Mouse (Mus musculus) CH12.LX (cell line): Measurements from ENCODE around the gene Phrf1. TPM values are rescaled to one million over a fixed set of nuclear protein-coding genes. Genes with fewer than 3 reads are reported as not detected.

ENCODE experiments used
- DNase-seq: peaks from one replicate; pipeline ENCODE4 v3.0.0-alpha.2; 2013; ENCODE audit errors: extremely low read depth
- H3K27ac ChIP-seq: 2 replicates; pipeline ENCODE4 v1.5.1; 2012; ENCODE audit warnings: low read depth, mild to moderate bottlenecking, control low read depth, moderate library complexity; ENCODE audit not compliant: insufficient read depth
- H3K27me3 ChIP-seq: replicated peaks from 2 replicates; pipeline ENCODE3; 2012; ENCODE audit warnings: inconsistent platforms
- H3K36me3 ChIP-seq, 2 experiments: replicated peaks in 1 of 2; 2 replicates each; pipeline versions ENCODE3 to v1.6.1; 2012; ENCODE audit warnings: inconsistent platforms in 1 of 2, low read length in 1 of 2, mild to moderate bottlenecking in 1 of 2, mixed read lengths in 1 of 2, moderate library complexity in 1 of 2; ENCODE audit not compliant: control insufficient read depth in 1 of 2, insufficient read depth in 1 of 2
- H3K4me1 ChIP-seq, 2 experiments: 2 replicates each; pipeline ENCODE4 v1.6.1; 2012; ENCODE audit warnings: inconsistent platforms in 1 of 2, moderate library complexity in 1 of 2; ENCODE audit not compliant: insufficient read depth in 2 of 2, control insufficient read depth in 1 of 2
- H3K4me2 ChIP-seq: 2 replicates; pipeline ENCODE4 v1.6.1; 2012; ENCODE audit warnings: low read depth, mild to moderate bottlenecking, control low read depth; ENCODE audit not compliant: poor library complexity, insufficient read depth, severe bottlenecking
- H3K4me3 ChIP-seq, 3 experiments: fragments of 150-350 bp in 1 of 3; sonication (generic) in 1 of 3; replicated peaks in 1 of 3; 2 replicates each; pipeline versions ENCODE3 to v1.5.1; 2011 to 2012; ENCODE audit warnings: low read depth in 2 of 3, low read length in 2 of 3, mild to moderate bottlenecking in 2 of 3, moderate library complexity in 2 of 3, control low read depth in 1 of 3, improper control_type of control experiment in 1 of 3, inconsistent platforms in 1 of 3, mixed read lengths in 1 of 3; ENCODE audit not compliant: poor library complexity in 1 of 3
- H3K79me2 ChIP-seq: replicated peaks from 2 replicates; pipeline ENCODE4 v1.6.1; 2012; ENCODE audit warnings: mild to moderate bottlenecking, moderate library complexity; ENCODE audit not compliant: control insufficient read depth, poor library complexity, insufficient read depth, severe bottlenecking; ENCODE audit errors: extremely low read depth
- H3K9ac ChIP-seq: 2 replicates; pipeline ENCODE4 v1.6.1; 2012; ENCODE audit warnings: low read depth, mild to moderate bottlenecking, control low read depth, moderate library complexity; ENCODE audit not compliant: insufficient read depth
- H3K9me3 ChIP-seq: replicated peaks from 2 replicates; pipeline ENCODE3; 2012; ENCODE audit warnings: low read length, inconsistent platforms, mixed read lengths
- CHD1 ChIP-seq: IDR thresholded peaks from 2 replicates; pipeline ENCODE4 v1.6.1; 2012; ENCODE audit warnings: low read depth, low read length, improper control_type of control experiment, inconsistent platforms
- CHD2 ChIP-seq: IDR thresholded peaks from 2 replicates; pipeline ENCODE4 v1.6.1; 2011; ENCODE audit warnings: low read length, improper control_type of control experiment
- ELF1 ChIP-seq: IDR thresholded peaks from 2 replicates; pipeline ENCODE4 v1.6.1; 2014; ENCODE audit warnings: low read depth, mild to moderate bottlenecking, inconsistent platforms, low read length, improper control_type of control experiment
- MEF2A ChIP-seq: IDR thresholded peaks from 2 replicates; pipeline ENCODE4 v1.6.1; 2014; ENCODE audit warnings: low read depth, mild to moderate bottlenecking, inconsistent platforms, low read length, improper control_type of control experiment, borderline replicate concordance
- POLR2A ChIP-seq: IDR thresholded peaks from 2 replicates; pipeline ENCODE4 v1.6.1; 2011; ENCODE audit warnings: low read depth, mild to moderate bottlenecking, improper control_type of control experiment, low read length
- SIN3A ChIP-seq: IDR thresholded peaks from 2 replicates; pipeline ENCODE4 v1.6.1; 2012; ENCODE audit warnings: low read length, improper control_type of control experiment, inconsistent platforms
- SMC3 ChIP-seq: IDR thresholded peaks from 2 replicates; pipeline ENCODE4 v1.6.1; 2011; ENCODE audit warnings: low read depth, low read length, improper control_type of control experiment
- TBP ChIP-seq: conservative IDR thresholded peaks from 2 replicates; pipeline ENCODE4 v1.6.1; 2011; ENCODE audit warnings: low read depth, low read length, improper control_type of control experiment
- TCF12 ChIP-seq: IDR thresholded peaks from 2 replicates; pipeline ENCODE4 v1.6.1; 2014; ENCODE audit warnings: low read depth, mild to moderate bottlenecking, inconsistent platforms, low read length, improper control_type of control experiment
- USF1 ChIP-seq: IDR thresholded peaks from 2 replicates; pipeline ENCODE4 v1.6.1; 2014; ENCODE audit warnings: low read depth, mild to moderate bottlenecking, inconsistent platforms, low read length, improper control_type of control experiment
- ZMIZ1 ChIP-seq: IDR thresholded peaks from 2 replicates; pipeline ENCODE4 v1.6.1; 2012; ENCODE audit warnings: low read depth, mild to moderate bottlenecking, inconsistent platforms, low read length, improper control_type of control experiment
- dilution Hi-C: fragments of 300-500 bp; cut with MboI; formaldehyde crosslinking; loops from 2 replicates; pipeline ENCODE4 v1.14.3; 2020; ENCODE audit warnings: low sequenced_read_pairs; ENCODE audit not compliant: extremely low pct_unique_long_range_greater_than_20kb, extremely low pct_ligation_motif_present
- in situ Hi-C: fragments of 300-500 bp; cut with MboI; formaldehyde crosslinking; loops from 3 replicates; pipeline ENCODE4 v1.14.3; 2019; ENCODE audit warnings: low sequenced_read_pairs, low pct_ligation_motif_present, low pct_unique_long_range_greater_than_20kb, mixed read lengths
- polyA plus RNA-seq: library from polyadenylated mRNA; unstranded; fragments of >175 nt; gene quantifications from 2 replicates; pipeline ENCODE4 v1.2.1, GENCODE M21; 2012; ENCODE audit warnings: low read depth; ENCODE audit not compliant: insufficient read length
- total RNA-seq, 2 experiments: library from RNA; depleted of rRNA; stranded (reverse); fragments of 300-350 nt in 1 of 2; fragments of >200 nt in 1 of 2; gene quantifications; 2 replicates each; pipeline ENCODE4 v1.2.3; 2012 to 2014

The Phrf1 gene
- total and polyA plus RNA-seq, 3 experiments = 22.4 to 59.2 (median 52.5) TPM

DNA sequence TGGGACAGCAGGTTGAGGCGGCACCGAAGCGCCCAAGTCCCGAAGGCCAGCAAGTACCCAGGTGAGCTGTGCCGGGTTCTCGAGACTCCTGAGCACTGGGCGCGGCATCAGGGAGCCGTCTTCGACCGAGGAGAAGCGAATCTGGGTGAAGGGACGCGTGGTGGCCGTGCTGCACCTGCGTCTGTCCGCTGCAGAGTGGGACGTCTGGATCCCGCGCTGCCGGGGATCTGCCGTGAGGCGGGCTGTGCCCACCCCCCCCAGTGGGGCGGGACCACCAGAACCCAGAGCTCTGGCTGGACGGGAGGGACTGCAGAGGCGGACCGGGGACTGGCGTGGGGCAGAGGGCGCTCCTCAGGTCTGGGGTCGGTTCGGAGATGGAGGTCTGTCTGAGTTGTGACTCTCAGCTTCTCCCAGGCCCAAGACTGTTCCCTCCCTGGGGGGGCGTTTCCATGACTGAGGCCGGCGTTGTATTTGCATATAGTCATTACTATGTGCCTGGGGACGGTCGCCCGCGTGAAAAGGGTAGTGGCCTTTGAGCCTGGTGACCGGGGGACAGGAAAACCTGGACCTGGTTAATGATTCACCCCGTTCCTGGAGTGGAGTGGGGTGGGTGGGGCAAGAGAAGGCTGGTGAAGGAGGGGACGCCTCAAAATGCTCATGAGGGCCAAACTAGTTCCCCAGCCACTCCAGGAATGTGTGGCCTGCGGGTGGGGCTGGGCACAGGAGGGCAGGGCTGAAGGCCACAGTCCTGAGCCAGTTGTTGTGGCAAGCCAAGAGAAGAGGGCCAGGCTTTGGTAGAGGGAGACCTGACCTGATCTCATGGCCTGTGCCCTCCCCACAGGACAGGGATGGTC is 12.5 kb upstream of the Phrf1 start:
- H3K4me1 ChIP-seq = peaks cover 11 to 38% of the 10 kb centered on the region in 2 experiments
- in situ Hi-C loops = no loop called here
- dilution Hi-C loops = no loop called here
- peak overlapping the region; percentile 50 to 74 (median 65) for H3K4me3 ChIP-seq
- peak overlapping the region; percentile 49 for H3K9ac ChIP-seq
- H3K79me2 ChIP-seq = no peaks in the 10 kb centered on the region
- H3K4me2 ChIP-seq = peak overlapping the region; percentile 53
- peaks cover 0 to 28% of the 10 kb centered on the region in 2 experiments for H3K36me3 ChIP-seq
- no peak overlapping the region; the same call in 1 of the 2 replicates for H3K27ac ChIP-seq
- peak; percentile 78 for DNase-seq
- TF ChIP-seq SIN3A = peak; percentile 66; the same call in 1 of the 2 replicates
- 0 out of 2 replicates have a peak, but pooled peaks have one; percentile 7 for TF ChIP-seq MEF2A
- no peak; the same call in 1 of the 2 replicates for TF ChIP-seq ELF1
- TF ChIP-seq CHD2 = no peak
- TF ChIP-seq TCF12 = no peak
- peak; percentile 63; the same call in 1 of the 2 replicates for TF ChIP-seq POLR2A
- TF ChIP-seq SMC3 = no peak
- TF ChIP-seq TBP = no peak
- TF ChIP-seq, all 38 proteins: peak for 3
- Histone ChIP-seq H3K9me3 (no peaks in the 10 kb centered on the region), H3K27me3 (peaks cover 28% of the 10 kb centered on the region)

GRCm38 (mm10) chr7:141216894-141217293 is 11.7 kb upstream of the Phrf1 start:
- no peak overlapping the region for H3K9ac ChIP-seq
- dilution Hi-C loops = no loop called here
- TF ChIP-seq CHD1 (no peak), ZMIZ1 (no peak), USF1 (no peak), CHD2 (no peak), ELF1 (no peak)
- peaks cover 14 to 46% of the 10 kb centered on the region in 2 experiments for H3K4me1 ChIP-seq
- no peaks in the 10 kb centered on the region for H3K9me3 ChIP-seq
- H3K27me3 ChIP-seq = peaks cover 20% of the 10 kb centered on the region
- DNase-seq = no peak
- peak overlapping the region in 1 of 3 experiments; percentile 10 for H3K4me3 ChIP-seq
- H3K27ac ChIP-seq = no peak overlapping the region
- in situ Hi-C loops = no loop called here
- no peak overlapping the region for H3K4me2 ChIP-seq
- peaks cover 0 to 28% of the 10 kb centered on the region in 2 experiments for H3K36me3 ChIP-seq
- H3K79me2 ChIP-seq = no peaks in the 10 kb centered on the region
